25 mouse cellular contexts compared by ENCODE assay signal in genomic region chr8:120009284-120009683, GRCm38 (mm10). TPM values are rescaled to one million over a fixed set of nuclear protein-coding genes. Genes with fewer than 3 reads are reported as not detected.
DNase-seq lines count a peak whose midpoint lies in the region; ATAC-seq and TF ChIP-seq lines count a peak whose summit lies in the region.
"Had no signal": no experiment of that assay in that cellular context is flagged by ENCODE, and none has a peak within 500 bp of the region (broad histone marks: within the 10 kb centered on the region; RNA-seq: fewer than 3 reads in every experiment).

No protein-coding gene starts in this region.

- H3K79me2 ChIP-seq in C2C12 (ENCODE audit: control insufficient read depth, insufficient read depth): no peaks in the 10 kb centered on the region

- H3K9me3 ChIP-seq in intestine, embryonic 15.5 days: no peaks in the 10 kb centered on the region
- no peaks in the 10 kb centered on the region for H3K9me3 ChIP-seq in intestine, postnatal 0 days (ENCODE audit: control insufficient read depth)
- H3K9me3 ChIP-seq in liver, embryonic 11.5 days (ENCODE audit: control insufficient read depth, low read length): no peaks in the 10 kb centered on the region
- H3K9me3 ChIP-seq: embryonic facial prominence, embryonic 13.5 days; embryonic facial prominence, embryonic 15.5 days; forebrain, embryonic 10.5 days; forebrain, embryonic 12.5 days had no signal

- no peak overlapping the region for H3K4me3 ChIP-seq in C2C12 (ENCODE audit: insufficient read depth, poor library complexity, severe bottlenecking)
- H3K4me3 ChIP-seq in intestine, embryonic 15.5 days (replicated peaks): no peak overlapping the region
- H3K4me3 ChIP-seq in intestine, postnatal 0 days (ENCODE audit: low read depth, low read length): no peak overlapping the region
- no peak overlapping the region for H3K4me3 ChIP-seq in liver, embryonic 11.5 days (ENCODE audit: low read depth, low read length)
- H3K4me3 ChIP-seq: embryonic facial prominence, embryonic 13.5 days; embryonic facial prominence, embryonic 15.5 days; erythroblast, embryonic 14.5 days; forebrain, embryonic 10.5 days; forebrain, embryonic 12.5 days had no signal

- WGBS in intestine, embryonic 15.5 days: 57% methylated on average over 6 of the region's 6 CpGs
- 41% methylated on average over 6 of the region's 6 CpGs for WGBS in intestine, postnatal 0 days
- WGBS in liver, embryonic 11.5 days: 60% methylated on average over 6 of the region's 6 CpGs

- TF ChIP-seq CTCF in C2C12 (IDR thresholded peaks at IDR 0.05; ENCODE audit: control insufficient read depth, insufficient read depth, insufficient read length): no peak
- TF ChIP-seq CTCF in intestine, postnatal 0 days (IDR thresholded peaks at IDR 0.05; ENCODE audit: low read depth): no peak

- no peak overlapping the region for H3K27ac ChIP-seq in intestine, embryonic 15.5 days
- no peak overlapping the region for H3K27ac ChIP-seq in intestine, postnatal 0 days (ENCODE audit: low read depth, low read length)
- H3K27ac ChIP-seq in liver, embryonic 11.5 days (ENCODE audit: low read depth, low read length): no peak overlapping the region
- H3K27ac ChIP-seq: embryonic facial prominence, embryonic 13.5 days; embryonic facial prominence, embryonic 15.5 days; forebrain, embryonic 10.5 days; forebrain, embryonic 12.5 days had no signal

- DNase-seq in liver, embryonic 11.5 days (ENCODE audit: low spot score): no peak
- no peak for DNase-seq in right cerebral cortex, postnatal 25 days
- no peak for DNase-seq in spleen, postnatal 36 days (ENCODE audit: low spot score in 2 of 2)
- DNase-seq: adrenal gland, adult 8-10 months; adrenal gland, postnatal 14 days; B cell, adult 2 months; cerebellum, adult 11 months; cerebellum, adult 18-20 months; cerebellum, adult 8-10 months; cerebellum, adult 9-11 months; cerebellum, postnatal 14 days; cerebellum, postnatal 36 days; embryo, embryonic 11 days had no signal

- H3K4me2 ChIP-seq in intestine, embryonic 15.5 days (replicated peaks): no peak overlapping the region
- H3K4me2 ChIP-seq in intestine, postnatal 0 days (replicated peaks; ENCODE audit: low read depth): no peak overlapping the region
- H3K4me2 ChIP-seq in liver, embryonic 11.5 days: no peak overlapping the region
- H3K4me2 ChIP-seq: embryonic facial prominence, embryonic 13.5 days; embryonic facial prominence, embryonic 15.5 days; forebrain, embryonic 12.5 days had no signal

- H3K36me3 ChIP-seq in C2C12 (ENCODE audit: control insufficient read depth, insufficient read depth): no peaks in the 10 kb centered on the region
- no peaks in the 10 kb centered on the region for H3K36me3 ChIP-seq in intestine, embryonic 15.5 days
- H3K36me3 ChIP-seq in intestine, postnatal 0 days (ENCODE audit: control insufficient read depth, insufficient read depth): no peaks in the 10 kb centered on the region; the same call in 1 of the 2 replicates
- no peaks in the 10 kb centered on the region for H3K36me3 ChIP-seq in liver, embryonic 11.5 days (ENCODE audit: control insufficient read depth, insufficient read depth, low read length)
- H3K36me3 ChIP-seq: embryonic facial prominence, embryonic 13.5 days; embryonic facial prominence, embryonic 15.5 days; forebrain, embryonic 10.5 days; forebrain, embryonic 12.5 days had no signal

- ATAC-seq in intestine, embryonic 15.5 days: 0 out of 2 replicates have a peak, but pooled peaks have one; percentile 9
- peak; percentile 61; the same call in 1 of the 2 replicates for ATAC-seq in intestine, postnatal 0 days
- no peak for ATAC-seq in liver, embryonic 11.5 days (replicated peaks; ENCODE audit: low FRiP score)
- ATAC-seq: activated CD4-positive, CD25-positive, alpha-beta regulatory T cell, adult 4 months; forebrain, embryonic 14.5 days; forebrain, embryonic 16.5 days; Patski had no signal

- H3ac ChIP-seq in C2C12 (ENCODE audit: control insufficient read depth, insufficient read length, low read depth): no peak overlapping the region

- H3K27me3 ChIP-seq in C2C12 (ENCODE audit: control insufficient read depth, insufficient read depth, insufficient read length): peaks cover 24% of the 10 kb centered on the region
- no peaks in the 10 kb centered on the region for H3K27me3 ChIP-seq in intestine, embryonic 15.5 days (replicated peaks)
- no peaks in the 10 kb centered on the region for H3K27me3 ChIP-seq in intestine, postnatal 0 days (replicated peaks; ENCODE audit: control insufficient read depth, insufficient read depth, low read length)
- no peaks in the 10 kb centered on the region for H3K27me3 ChIP-seq in liver, embryonic 11.5 days (replicated peaks; ENCODE audit: control insufficient read depth, insufficient read depth, low read length)
- H3K27me3 ChIP-seq: embryonic facial prominence, embryonic 13.5 days; embryonic facial prominence, embryonic 15.5 days; Patski had no signal

- peaks cover 28% of the 10 kb centered on the region for H3K4me1 ChIP-seq in intestine, embryonic 15.5 days (replicated peaks)
- no peaks in the 10 kb centered on the region for H3K4me1 ChIP-seq in intestine, postnatal 0 days (replicated peaks; ENCODE audit: control insufficient read depth, insufficient read depth, low read length)
- H3K4me1 ChIP-seq in liver, embryonic 11.5 days (replicated peaks; ENCODE audit: control insufficient read depth, insufficient read depth, low read length): peaks cover 2% of the 10 kb centered on the region; the same call in 1 of the 2 replicates

- no peak overlapping the region for H3K9ac ChIP-seq in intestine, embryonic 15.5 days
- no peak overlapping the region for H3K9ac ChIP-seq in intestine, postnatal 0 days (ENCODE audit: low read depth, low read length)
- H3K9ac ChIP-seq in liver, embryonic 11.5 days (ENCODE audit: low read depth, low read length): no peak overlapping the region
- H3K9ac ChIP-seq: embryonic facial prominence, embryonic 13.5 days; embryonic facial prominence, embryonic 15.5 days; forebrain, embryonic 12.5 days had no signal

- no peaks in the 10 kb centered on the region for H3K79me3 ChIP-seq in C2C12 (ENCODE audit: low read depth)

TF ChIP-seq in C2C12, 6 proteins besides CTCF, POLR2A, EP300 and RAD21:
- TF ChIP-seq MYOG (IDR thresholded peaks at IDR 0.05; ENCODE audit: control insufficient read depth, extremely low read depth, insufficient read length) (no peak), USF1 (IDR thresholded peaks at IDR 0.05; ENCODE audit: low read depth) (peak; percentile 39)

RNA-seq across cellular contexts. Expression of gene Crispld2, which starts 17.0 kb away (rescaled TPM):
- 0.13 TPM for polyA plus RNA-seq in C2C12 (2012; fragmentation: generic; extraction: Trizol)
- 23.9 and 24.9 TPM in 2 replicates for polyA plus RNA-seq in intestine, embryonic 15.5 days (2015; fragmentation: Nextera tagmentation; extraction: Ambion mirVana)
- 9.1 and 9.2 TPM in 2 replicates for polyA plus RNA-seq in intestine, postnatal 0 days (2015; fragmentation: Nextera tagmentation; extraction: Ambion mirVana)
- 3.8 and 4.4 TPM in 2 replicates for polyA plus RNA-seq in liver, embryonic 11.5 days (2014; fragmentation: Nextera tagmentation; extraction: Ambion mirVana)
- polyA plus RNA-seq: activated CD4-positive, CD25-positive, alpha-beta regulatory T cell, adult 4 months; erythroblast, embryonic 14.5 days had no signal
